Mouse (Mus musculus) stomach, postnatal 0 days (tissue): ENCODE data around the gene Fam20b.

ENCODE experiments used
- CTCF ChIP-seq: IDR thresholded peaks from 2 replicates; pipeline ENCODE4 v1.5.1; 2016; ENCODE audit warnings: antibody characterized with exemption, low read depth, mild to moderate bottlenecking, moderate library complexity
- EP300 ChIP-seq: optimal IDR thresholded peaks from 2 replicates; pipeline ENCODE3; 2016; ENCODE audit warnings: antibody characterized with exemption

DNA sequence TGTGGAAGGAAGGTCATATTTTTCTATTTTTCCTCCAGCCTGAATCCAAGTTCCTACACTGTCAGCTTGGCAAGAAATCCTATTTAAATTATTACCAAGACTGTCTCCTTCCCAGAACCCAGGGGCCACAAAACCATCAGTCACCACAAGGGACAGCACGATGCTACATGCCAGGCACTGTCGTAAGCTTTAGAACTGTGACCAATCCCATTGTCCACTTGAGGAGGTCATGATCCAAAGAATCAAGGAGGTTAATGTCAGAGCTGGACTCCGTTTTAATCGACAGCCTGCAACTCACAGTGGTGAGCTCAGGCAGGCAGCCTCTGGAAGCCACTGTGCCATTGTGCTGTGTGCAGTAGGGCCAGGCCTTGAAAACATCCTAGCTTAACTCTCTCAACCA is 39.4 kb upstream of the Fam20b start:
- TF ChIP-seq CTCF = no peak
- TF ChIP-seq EP300 = no peak
